Mouse (Mus musculus): ENCODE data around the gene Zbtb8b.

DNA sequence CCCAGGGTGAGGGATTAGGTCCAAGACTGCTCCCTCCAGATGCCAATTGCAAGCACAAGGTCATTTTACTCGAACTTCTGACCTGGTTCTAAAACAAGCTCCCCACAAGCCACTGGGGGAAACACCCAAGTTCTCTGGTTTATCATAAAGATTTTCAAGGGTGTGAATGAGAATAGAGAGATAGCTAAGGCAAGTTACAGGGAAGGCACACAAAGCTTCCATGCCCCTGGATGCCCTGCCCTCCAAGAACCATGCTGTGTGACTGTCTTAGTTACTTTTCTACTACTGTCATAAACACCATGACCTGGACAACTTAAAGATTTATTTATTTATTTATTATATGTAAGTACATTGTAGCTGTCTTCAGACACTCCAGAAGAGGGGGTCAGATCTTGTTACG is 53.7 kb downstream of the Zbtb8b start:
- TF ChIP-seq CTCF (IDR thresholded peaks at IDR 0.05; ENCODE audit: borderline replicate concordance, extremely low read depth, insufficient read depth, insufficient read length) = no peak
- no peak for TF ChIP-seq POLR2A (IDR thresholded peaks at IDR 0.05; ENCODE audit: borderline replicate concordance, extremely low read depth, insufficient read depth, insufficient read length, poor library complexity, severe bottlenecking)
